Mouse (Mus musculus): ENCODE measurements around the gene Bod1l. TPM values are rescaled to one million over a fixed set of nuclear protein-coding genes. Genes with fewer than 3 reads are reported as not detected.

The Bod1l gene
- total RNA-seq, 2 experiments from 2014 or later: 19.4 to 21.9 TPM

DNA sequence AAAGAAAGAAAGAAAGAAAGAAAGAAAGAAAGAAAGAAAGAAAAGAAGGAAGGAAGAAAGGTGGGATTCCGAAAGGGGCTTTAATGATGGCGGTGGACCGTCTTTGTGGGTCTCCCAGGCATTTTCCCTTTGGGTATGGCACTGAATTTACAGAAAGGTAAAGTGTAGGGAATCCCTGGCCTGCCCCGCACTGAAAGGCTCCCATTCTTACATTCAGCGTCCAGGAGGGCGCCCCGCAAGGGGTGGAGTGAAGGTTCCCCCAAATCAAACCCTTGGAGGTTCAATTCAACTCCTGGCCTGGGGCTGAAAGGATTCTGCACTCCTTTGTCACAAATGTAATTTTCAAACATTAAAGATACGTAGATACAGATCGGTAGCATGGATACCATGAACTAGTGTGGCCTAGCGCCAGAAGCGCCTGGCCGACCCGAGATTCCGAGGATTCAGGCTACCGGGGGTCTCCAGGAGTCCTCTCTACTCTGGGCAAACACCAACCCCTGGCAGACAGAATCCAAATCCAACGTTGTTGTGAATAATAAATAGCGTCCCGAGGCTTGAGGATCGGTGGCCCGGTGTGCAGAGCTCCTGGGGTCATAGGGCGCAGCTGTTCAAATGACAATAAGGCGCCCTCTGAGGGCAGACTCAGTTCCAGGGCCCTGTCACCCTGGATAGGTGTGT lies 83.1 kb downstream of the Bod1l start:
- no peak for DNase-seq (ENCODE audit: low spot score in 2 of 2)

DNA sequence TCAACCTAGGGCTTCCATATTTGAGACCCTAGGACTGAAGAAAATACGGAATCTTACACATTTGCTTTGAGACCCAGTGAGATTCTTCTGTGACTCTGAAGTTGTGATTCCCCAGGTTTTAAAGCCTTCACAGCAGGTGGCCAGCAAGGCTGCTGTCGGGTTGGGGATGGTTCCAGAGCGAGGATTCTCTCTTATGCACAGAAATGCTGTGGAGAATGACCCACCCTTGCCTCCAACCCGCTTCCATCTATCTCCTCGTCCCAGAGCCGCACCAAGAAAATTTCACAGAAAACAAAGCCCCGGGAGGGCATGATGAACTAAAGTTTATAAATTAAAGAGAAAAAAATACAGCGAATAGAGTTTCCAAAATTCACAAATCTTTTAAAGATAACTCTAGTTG lies 84.0 kb downstream of the Bod1l start:
- DNase-seq (ENCODE audit: low spot score in 2 of 2): no peak

DNA sequence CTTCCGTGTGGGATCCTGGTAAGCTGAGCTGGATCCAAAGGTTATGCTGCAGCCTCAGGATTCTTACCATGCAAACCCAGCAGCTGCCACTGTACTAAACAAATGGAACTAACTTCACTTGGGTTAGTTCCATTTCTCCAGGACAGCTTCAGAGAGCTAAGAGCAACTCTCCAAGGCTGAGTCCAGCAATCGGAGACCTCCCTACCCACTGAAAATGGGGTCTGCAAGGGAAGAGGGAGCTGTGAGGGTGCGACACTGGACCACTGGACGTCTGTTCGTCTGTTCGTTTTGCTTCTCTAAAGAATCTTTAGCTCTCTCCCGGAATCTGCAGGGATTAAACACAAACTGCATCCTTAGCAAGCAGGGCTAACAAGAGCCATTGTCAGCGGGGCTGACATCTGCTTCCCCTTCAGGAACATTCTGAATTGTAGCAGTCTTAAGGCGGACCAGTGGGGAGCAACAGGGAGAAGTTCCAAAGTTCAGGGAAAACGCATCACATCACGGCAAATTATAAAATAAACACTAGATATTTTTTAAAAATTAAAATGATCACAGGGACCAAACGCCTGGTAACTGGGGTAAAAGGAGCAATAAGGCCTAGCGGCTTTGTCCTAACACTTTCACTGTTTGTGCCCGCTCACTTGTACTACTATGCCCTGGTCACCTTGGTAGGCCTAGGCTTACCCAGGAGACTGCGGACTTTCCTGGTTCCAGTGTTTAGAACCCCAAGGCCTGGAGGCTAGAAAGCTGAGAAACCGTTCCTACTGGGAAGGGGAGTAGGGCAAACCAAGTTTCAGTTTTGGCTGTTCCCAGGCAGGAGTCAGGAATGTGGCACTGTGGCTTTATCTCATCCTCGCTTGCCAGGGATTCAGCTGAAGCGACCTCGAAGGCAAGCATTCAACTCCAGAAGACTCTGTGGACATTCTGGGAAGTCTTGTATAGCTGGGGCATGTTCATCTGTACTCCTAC lies 85.2 kb downstream of the Bod1l start:
- DNase-seq (ENCODE audit: low spot score in 2 of 2): no peak

DNA sequence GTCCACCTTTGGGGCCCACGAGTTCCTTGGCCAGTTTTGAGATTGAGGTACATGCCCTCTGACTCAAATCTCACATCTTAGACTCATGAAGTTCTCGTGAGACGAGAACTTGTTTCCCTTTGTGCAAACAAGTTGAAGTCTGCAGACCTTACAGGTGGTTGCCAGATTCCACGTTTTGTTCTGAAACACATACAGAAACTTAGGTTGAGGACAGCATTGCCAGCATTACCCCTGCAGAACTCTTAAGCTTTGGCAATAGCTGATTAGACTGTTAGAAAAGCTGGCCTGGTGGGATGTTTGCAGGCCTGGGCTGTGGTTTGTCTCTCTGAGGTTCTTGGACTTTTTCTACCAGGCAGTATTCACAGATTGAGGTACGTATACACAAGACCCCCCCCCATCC lies 86.8 kb downstream of the Bod1l start:
- no peak for DNase-seq (ENCODE audit: low spot score in 2 of 2)

DNA sequence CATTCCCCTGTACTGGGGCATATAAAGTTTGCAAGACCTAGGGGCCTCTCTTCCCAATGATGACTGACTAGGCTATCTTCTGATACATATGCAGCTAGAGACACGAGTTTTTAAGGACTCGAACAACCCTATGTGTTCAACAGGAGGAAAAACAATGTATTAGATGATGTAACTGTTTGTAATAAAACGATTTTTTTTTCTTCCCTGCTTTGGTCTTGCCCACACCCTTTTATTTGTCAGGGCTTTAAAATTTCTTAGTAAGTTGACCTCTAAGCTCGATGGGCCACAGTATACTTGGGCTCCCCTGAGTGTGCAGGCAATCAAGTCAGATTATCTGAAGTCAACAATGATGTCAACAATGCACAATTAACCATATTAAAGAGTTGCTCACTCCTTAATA lies 87.7 kb downstream of the Bod1l start:
- no peak for DNase-seq (ENCODE audit: low spot score in 2 of 2)

DNA sequence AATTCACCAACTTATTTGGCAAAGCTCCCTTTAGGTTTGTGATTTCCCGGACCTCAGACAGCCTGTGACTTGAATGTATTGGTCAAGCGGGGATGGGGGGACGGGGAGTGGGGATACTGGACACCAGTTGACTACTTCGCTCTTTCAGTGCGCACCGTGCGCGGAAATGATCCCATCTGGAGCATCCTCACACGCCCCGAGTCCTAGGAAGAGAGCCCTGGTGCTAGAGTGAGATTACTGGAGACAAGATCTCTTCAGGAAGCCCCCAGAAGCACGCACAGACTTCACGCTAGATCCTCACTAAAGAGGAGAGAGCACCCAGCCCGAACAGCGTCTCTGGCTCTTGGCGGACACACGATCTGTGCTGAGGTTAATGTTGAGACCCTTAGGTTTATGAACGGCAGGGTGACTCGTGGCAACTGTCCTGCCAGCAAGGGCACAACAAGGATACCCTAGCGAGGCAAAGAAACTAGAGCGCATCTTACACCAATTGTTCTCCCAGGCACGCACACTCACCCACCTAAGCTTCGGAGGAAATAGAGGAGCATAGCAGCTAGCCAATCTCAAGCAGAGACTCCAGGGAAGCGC lies 88.6 kb downstream of the Bod1l start:
- DNase-seq (ENCODE audit: low spot score in 2 of 2): no peak

DNA sequence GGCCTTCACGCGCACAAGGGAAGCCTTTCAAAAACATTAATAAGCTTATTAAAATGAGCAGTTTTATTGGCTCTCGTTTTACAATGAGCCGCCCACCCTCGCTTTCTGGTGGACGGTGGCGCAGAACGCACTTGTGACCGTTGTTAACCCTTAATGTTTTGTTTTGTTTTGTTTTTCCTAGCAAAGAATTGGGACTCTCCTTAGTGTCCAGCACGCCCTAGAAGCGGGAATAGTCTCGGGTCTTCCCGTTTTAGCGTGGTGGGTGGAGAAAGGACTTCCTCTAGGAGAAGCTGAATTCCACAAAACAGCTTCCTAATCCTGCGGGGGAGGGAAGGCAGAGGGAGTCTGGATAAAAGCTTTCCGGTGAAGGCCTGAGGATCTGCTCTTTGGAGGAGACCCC lies 89.3 kb downstream of the Bod1l start:
- DNase-seq (ENCODE audit: low spot score in 2 of 2): no peak

DNA sequence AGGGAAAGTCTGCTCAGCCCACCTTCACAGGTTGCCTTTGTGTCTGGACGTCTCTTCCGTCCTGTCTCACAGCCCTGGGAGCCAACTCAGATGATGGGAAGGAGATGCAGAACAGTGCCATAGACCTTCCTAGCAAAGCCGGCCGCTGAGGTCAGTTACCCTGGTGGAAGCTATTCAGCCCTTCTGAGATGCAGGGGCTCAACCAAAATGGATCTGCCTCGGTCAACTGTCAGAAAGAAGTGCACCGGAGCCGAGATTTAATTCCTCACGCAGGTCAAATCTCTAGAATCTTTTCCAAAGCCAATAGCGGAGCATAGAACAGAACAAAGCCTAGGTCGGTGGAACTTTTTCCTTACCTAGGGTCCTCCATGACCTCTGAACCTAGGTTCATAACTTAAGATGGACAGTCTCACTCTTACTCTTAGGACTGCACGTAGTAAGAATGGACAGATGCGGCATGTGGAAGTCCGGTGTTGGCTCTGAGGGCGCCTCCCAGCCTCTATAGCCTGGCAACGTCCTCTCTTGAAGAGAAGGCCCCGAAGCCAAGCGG lies 89.8 kb downstream of the Bod1l start:
- DNase-seq (ENCODE audit: low spot score in 2 of 2): no peak

DNA sequence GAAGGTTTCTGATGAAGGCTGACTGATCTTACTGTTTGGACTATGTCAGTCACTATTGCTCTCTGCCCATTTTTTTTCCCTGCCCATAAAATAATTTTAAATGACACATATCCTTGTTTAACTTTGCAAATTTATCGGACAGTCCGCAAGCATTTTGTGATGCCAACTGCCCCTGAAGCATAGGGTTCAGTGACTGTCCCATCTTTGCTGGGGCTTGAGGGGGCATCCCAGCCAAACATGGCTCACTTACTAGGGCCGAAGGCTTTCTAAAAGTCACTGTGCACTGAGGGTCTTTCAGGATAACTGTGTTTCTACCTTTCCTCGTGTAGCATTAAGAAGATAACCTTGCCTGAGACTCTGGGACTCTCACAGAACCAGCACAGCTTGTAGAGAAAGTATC lies 91.4 kb downstream of the Bod1l start:
- DNase-seq (ENCODE audit: low spot score in 2 of 2): no peak

DNA sequence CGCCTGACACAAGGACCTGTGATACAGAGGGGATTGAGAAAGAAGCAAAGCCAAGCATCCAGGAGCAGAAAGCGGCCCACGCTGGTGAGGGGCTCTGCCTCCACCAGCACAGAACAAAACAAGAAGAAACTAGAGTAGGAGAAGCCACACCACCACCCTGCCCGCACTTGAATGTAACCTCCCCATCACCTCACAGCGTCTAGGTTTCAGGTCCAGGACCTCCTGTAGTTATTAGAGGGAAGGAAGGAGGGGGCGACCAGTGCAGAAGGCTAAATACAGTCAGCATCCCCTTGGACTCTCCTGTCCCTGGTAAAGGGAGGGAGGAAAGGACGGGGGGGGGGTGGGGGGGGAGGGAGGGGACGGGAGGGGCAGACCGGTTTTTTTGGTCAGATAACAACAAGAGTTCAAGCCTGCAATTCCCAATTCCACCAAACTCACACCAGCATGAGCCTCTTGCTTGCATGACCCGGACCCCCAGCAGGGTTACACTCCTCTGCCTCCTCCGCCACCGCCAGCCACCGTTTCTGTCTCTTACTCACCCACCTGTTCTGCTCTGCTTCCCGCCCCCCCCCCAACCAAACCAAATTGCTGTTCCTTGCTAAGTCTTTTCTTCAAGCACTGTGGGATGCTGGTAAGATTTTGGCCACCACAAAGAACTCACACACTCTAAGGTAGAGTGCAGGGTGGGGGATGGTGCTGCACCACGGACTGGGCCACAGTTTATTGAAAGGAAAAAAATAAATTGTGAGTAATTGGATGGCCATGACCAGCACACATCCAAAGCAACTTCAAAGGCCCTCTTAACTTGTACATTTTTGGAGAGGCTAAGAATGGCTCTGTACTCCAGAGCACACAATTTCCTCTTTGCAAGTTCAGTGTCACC lies 99.0 kb downstream of the Bod1l start:
- no peak for DNase-seq (ENCODE audit: low spot score in 2 of 2)

DNA sequence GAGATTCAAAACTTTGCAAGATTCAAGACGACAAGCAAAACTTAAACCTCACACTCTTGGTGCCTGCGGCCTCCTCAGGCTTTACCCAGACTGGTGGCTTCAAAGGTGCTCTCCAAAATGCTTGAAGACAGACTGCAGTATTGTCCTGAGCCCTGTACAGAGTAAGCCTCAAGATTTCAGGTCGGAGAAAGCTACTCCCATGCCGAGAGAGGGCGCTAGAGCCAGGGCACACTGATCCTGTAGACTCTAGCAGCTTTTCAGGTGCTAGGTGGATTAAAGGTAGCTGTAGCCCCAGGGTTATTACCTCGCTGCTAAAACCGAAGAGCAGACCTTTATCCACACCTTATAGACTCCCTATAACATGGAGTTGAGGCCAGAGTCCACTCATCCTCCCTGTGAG lies 99.9 kb downstream of the Bod1l start:
- DNase-seq (ENCODE audit: low spot score in 2 of 2): no peak

DNA sequence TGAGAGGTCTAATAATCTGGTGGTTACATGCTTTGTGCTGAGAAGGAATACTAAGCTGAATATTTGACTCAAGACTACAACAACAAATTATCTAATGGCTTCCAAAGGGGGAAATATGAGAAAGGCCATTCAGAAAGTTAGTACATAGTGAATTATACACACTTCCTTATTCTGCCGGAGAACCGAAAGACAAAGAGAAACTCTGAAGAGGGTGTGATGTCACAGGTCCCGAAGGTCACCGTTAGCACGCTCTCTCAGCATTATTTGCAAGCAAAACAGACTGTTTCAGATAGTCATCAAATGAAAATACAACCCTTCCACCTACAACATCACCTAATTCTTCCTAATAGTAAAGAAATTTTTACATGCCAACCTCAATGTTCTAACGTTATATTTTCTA lies 105.3 kb downstream of the Bod1l start:
- DNase-seq (ENCODE audit: low spot score in 2 of 2): no peak

Small RNA genes lying within 50 kb of the gene (microRNA-seq; reads per million reads assigned to microRNA genes)
- gene Mir6414: not detected

Other genes starting within 250 kb of the Bod1l start
- gene Rab28, start 136.2 kb downstream of the Bod1l start, total RNA-seq (2021): 10 to 100 TPM; 44.8 to 50.6 TPM
- under 1 TPM; 0.15 to 0.26 TPM for gene Nkx3-2, start 79.8 kb downstream of the Bod1l start, total RNA-seq (2021)
- under 1 TPM in 1 of 2 experiments, not detected in 1; 0.13 TPM for gene Gm16223, start 223.6 kb upstream of the Bod1l start, total RNA-seq (2021)

Data from gastrocnemius, postnatal 4 days (tissue).